Mouse (Mus musculus) erythroblast, embryonic 14.5 days (primary cell): ENCODE measurements around the gene Fam122c. TPM values are rescaled to one million over a fixed set of nuclear protein-coding genes. Genes with fewer than 3 reads are reported as not detected.
"Not testable (repeated sequence)": the region's sequence is repeated elsewhere in the genome, so short reads cannot be mapped to it uniquely, and the experiment has no call there.

Experiments used
- H3K27me3 ChIP-seq: 2 replicates; pipeline ENCODE4 v1.6.1; 2012; ENCODE audit warnings: inconsistent platforms; ENCODE audit not compliant: control insufficient read depth
- H3K36me3 ChIP-seq: 2 replicates; pipeline ENCODE4 v1.6.1; 2012; ENCODE audit warnings: mild to moderate bottlenecking, inconsistent platforms; ENCODE audit not compliant: control insufficient read depth
- H3K4me1 ChIP-seq: 2 replicates; pipeline ENCODE4 v1.6.1; 2012; ENCODE audit warnings: inconsistent platforms; ENCODE audit not compliant: control insufficient read depth
- H3K4me3 ChIP-seq: replicated peaks from 2 replicates; pipeline ENCODE3; 2012; ENCODE audit warnings: moderate library complexity, mild to moderate bottlenecking, inconsistent platforms
- H3K9me3 ChIP-seq: 2 replicates; pipeline ENCODE4 v1.6.1; 2012; ENCODE audit warnings: low read length, inconsistent platforms, mixed read lengths; ENCODE audit not compliant: control insufficient read depth
- GATA1 ChIP-seq: IDR thresholded peaks from 2 replicates; pipeline ENCODE4 v1.6.1; 2012; ENCODE audit warnings: low read length, inconsistent platforms, mixed read lengths
- TAL1 ChIP-seq: IDR thresholded peaks from 3 replicates; pipeline ENCODE4 v1.6.1; 2012; ENCODE audit warnings: low read length, inconsistent platforms, mixed read lengths
- polyA plus RNA-seq: library from polyadenylated mRNA; stranded (reverse); fragments of >175 nt; gene quantifications from 2 replicates; pipeline ENCODE4 v1.2.3, GENCODE M21; 2012

Fam122c gene
- polyA plus RNA-seq, 1 experiment = not detected

- Histone ChIP-seq H3K36me3 (no peaks in the 10 kb centered on the region; the same call in 1 of the 2 replicates), H3K4me1 (peaks cover 26% of the 10 kb centered on the region), H3K27me3 (no peaks in the 10 kb centered on the region), H3K4me3 (peak within 1 kb of the TSS; percentile 90), H3K9me3 (no peaks in the 10 kb centered on the region; the same call in 1 of the 2 replicates)
- no peak for TF ChIP-seq GATA1
- TF ChIP-seq TAL1 = no peak
These were observed 3.7 kb upstream of the Fam122c start, which contains the start of gene Fam122b for GRCm38 (mm10) chrX:53269289-53270062. Fam122b (minus strand) TSS chrX:53269805.

GRCm38 (mm10) chrX:53270063-53270432 is 3.2 kb upstream of the Fam122c start:
- Histone ChIP-seq H3K36me3 (no peaks in the 10 kb centered on the region), H3K4me3 (peak overlapping the region; percentile 90), H3K9me3 (no peaks in the 10 kb centered on the region; the same call in 1 of the 2 replicates), H3K27me3 (no peaks in the 10 kb centered on the region), H3K4me1 (peaks cover 26% of the 10 kb centered on the region)
- TF ChIP-seq GATA1 (no peak), TAL1 (no peak)

- H3K27me3 ChIP-seq, H3K36me3 ChIP-seq, H3K4me3 ChIP-seq, H3K9me3 ChIP-seq: not testable (repeated sequence)
- H3K4me1 ChIP-seq = peaks cover 20% of the 10 kb centered on the region
These were observed 1.6 kb upstream of the Fam122c start for GRCm38 (mm10) chrX:53271628-53272027.

GRCm38 (mm10) chrX:53287924-53288323 is 14.7 kb downstream of the Fam122c start:
- Histone ChIP-seq H3K4me1 (no peaks in the 10 kb centered on the region), H3K36me3 (no peaks in the 10 kb centered on the region), H3K4me3 (no peak overlapping the region), H3K27me3 (no peaks in the 10 kb centered on the region), H3K9me3 (no peaks in the 10 kb centered on the region)
- TF ChIP-seq TAL1 (no peak), GATA1 (no peak)

GRCm38 (mm10) chrX:53320564-53320963 is 47.3 kb downstream of the Fam122c start:
- Histone ChIP-seq H3K9me3 (no peaks in the 10 kb centered on the region), H3K27me3 (no peaks in the 10 kb centered on the region; the same call in 1 of the 2 replicates), H3K36me3 (no peaks in the 10 kb centered on the region), H3K4me1 (no peaks in the 10 kb centered on the region), H3K4me3 (no peak overlapping the region)
- TF ChIP-seq GATA1 (no peak), TAL1 (no peak)

- H3K27me3 ChIP-seq = no peaks in the 10 kb centered on the region; the same call in 1 of the 2 replicates
- no peak for TF ChIP-seq TAL1
- TF ChIP-seq GATA1 = no peak
- H3K36me3 ChIP-seq = no peaks in the 10 kb centered on the region
- H3K4me1 ChIP-seq = no peaks in the 10 kb centered on the region
- H3K9me3 ChIP-seq = no peaks in the 10 kb centered on the region
- no peak overlapping the region for H3K4me3 ChIP-seq
These were observed 47.9 kb downstream of the Fam122c start for GRCm38 (mm10) chrX:53321111-53321510.

GRCm38 (mm10) chrX:53330396-53330795 is 57.2 kb downstream of the Fam122c start:
- H3K27me3 ChIP-seq = no peaks in the 10 kb centered on the region; the same call in 1 of the 2 replicates
- no peaks in the 10 kb centered on the region for H3K36me3 ChIP-seq
- TF ChIP-seq TAL1 (no peak), GATA1 (no peak)
- peaks cover 14% of the 10 kb centered on the region for H3K4me1 ChIP-seq
- H3K4me3 ChIP-seq = no peak overlapping the region
- H3K9me3 ChIP-seq = no peaks in the 10 kb centered on the region

GRCm38 (mm10) chrX:53337355-53337754 is 64.1 kb downstream of the Fam122c start:
- H3K4me3 ChIP-seq = no peak overlapping the region
- H3K27me3 ChIP-seq = no peaks in the 10 kb centered on the region
- H3K36me3 ChIP-seq = no peaks in the 10 kb centered on the region
- TF ChIP-seq GATA1 = no peak
- TF ChIP-seq TAL1 = no peak
- H3K9me3 ChIP-seq = no peaks in the 10 kb centered on the region
- no peaks in the 10 kb centered on the region for H3K4me1 ChIP-seq

- Histone ChIP-seq H3K27me3 (no peaks in the 10 kb centered on the region), H3K4me3 (no peak overlapping the region), H3K36me3 (peaks cover 31% of the 10 kb centered on the region), H3K9me3 (no peaks in the 10 kb centered on the region), H3K4me1 (no peaks in the 10 kb centered on the region)
- TF ChIP-seq GATA1 (no peak), TAL1 (no peak)
These were observed 68.3 kb downstream of the Fam122c start for GRCm38 (mm10) chrX:53341531-53341930.

GRCm38 (mm10) chrX:53348374-53348773 is 75.2 kb downstream of the Fam122c start:
- H3K9me3 ChIP-seq = no peaks in the 10 kb centered on the region
- H3K4me3 ChIP-seq = no peak overlapping the region
- no peaks in the 10 kb centered on the region for H3K27me3 ChIP-seq
- H3K4me1 ChIP-seq = no peaks in the 10 kb centered on the region
- peaks cover 93% of the 10 kb centered on the region for H3K36me3 ChIP-seq
- TF ChIP-seq TAL1 (no peak), GATA1 (no peak)
